Comparison of ENCODE assay signal across 8 mouse cellular contexts in genomic region chr9:13686977-13687659, GRCm38 (mm10).
DNase-seq lines count a peak whose midpoint lies in the region; ATAC-seq and TF ChIP-seq lines count a peak whose summit lies in the region.

No protein-coding gene starts in this region.

- 0 out of 2 replicates have a peak, but pooled peaks have one; percentile 6 for TF ChIP-seq CTCF in cerebellum, adult 2 months (IDR thresholded peaks at IDR 0.05; ENCODE audit: borderline replicate concordance, insufficient read depth, low read depth, low read length)

- no peak for ATAC-seq in liver, embryonic 11.5 days (replicated peaks; ENCODE audit: low FRiP score)
- peak; percentile 52; the same call in 1 of the 2 replicates for ATAC-seq in erythroid progenitor cell, adult 5-6 weeks (replicated peaks; ENCODE audit: low FRiP score, poor library complexity, severe bottlenecking)
- ATAC-seq in intestine, embryonic 15.5 days = no peak
- ATAC-seq in hindbrain, embryonic 12.5 days (ENCODE audit: low FRiP score) = no peak

- H3K9me3 ChIP-seq in liver, embryonic 11.5 days (ENCODE audit: control insufficient read depth, low read length) = no peaks in the 10 kb centered on the region
- no peaks in the 10 kb centered on the region for H3K9me3 ChIP-seq in intestine, embryonic 15.5 days
- H3K9me3 ChIP-seq in hindbrain, embryonic 12.5 days (replicated peaks) = no peaks in the 10 kb centered on the region

- H3K9ac ChIP-seq in liver, embryonic 11.5 days (ENCODE audit: low read depth, low read length) = no peak overlapping the region
- H3K9ac ChIP-seq in intestine, embryonic 15.5 days = no peak overlapping the region
- H3K9ac ChIP-seq in hindbrain, embryonic 12.5 days = no peak overlapping the region

- DNase-seq in cerebellum, adult 2 months = no peak
- DNase-seq in cerebellum, adult 11 months = no peak
- peak; percentile 37 for DNase-seq in liver
- DNase-seq in liver, embryonic 11.5 days (ENCODE audit: low spot score) = no peak
- DNase-seq in testis, postnatal 10 days (ENCODE audit: low spot score) = peak; percentile 48

- TF ChIP-seq POLR2A in cerebellum, adult 2 months (IDR thresholded peaks at IDR 0.05; ENCODE audit: borderline replicate concordance, insufficient read depth, low read length) = no peak

- H3K4me1 ChIP-seq in cerebellum, adult 2 months (ENCODE audit: control insufficient read depth, insufficient read depth, low read length) = no peaks in the 10 kb centered on the region
- H3K4me1 ChIP-seq in liver, embryonic 11.5 days (replicated peaks; ENCODE audit: control insufficient read depth, insufficient read depth, low read length) = no peaks in the 10 kb centered on the region; the same call in 1 of the 2 replicates
- H3K4me1 ChIP-seq in intestine, embryonic 15.5 days (replicated peaks) = no peaks in the 10 kb centered on the region
- peaks cover 17% of the 10 kb centered on the region for H3K4me1 ChIP-seq in hindbrain, embryonic 12.5 days

- H3K36me3 ChIP-seq in liver, embryonic 11.5 days (ENCODE audit: control insufficient read depth, insufficient read depth, low read length) = no peaks in the 10 kb centered on the region
- H3K36me3 ChIP-seq in intestine, embryonic 15.5 days = no peaks in the 10 kb centered on the region
- H3K36me3 ChIP-seq in hindbrain, embryonic 12.5 days = no peaks in the 10 kb centered on the region

- H3K27me3 ChIP-seq in cerebellum, adult 2 months (ENCODE audit: control insufficient read depth, insufficient read depth, low read length) = no peaks in the 10 kb centered on the region
- H3K27me3 ChIP-seq in liver, embryonic 11.5 days (replicated peaks; ENCODE audit: control insufficient read depth, insufficient read depth, low read length) = no peaks in the 10 kb centered on the region
- no peaks in the 10 kb centered on the region for H3K27me3 ChIP-seq in intestine, embryonic 15.5 days (replicated peaks)
- no peaks in the 10 kb centered on the region for H3K27me3 ChIP-seq in hindbrain, embryonic 12.5 days

- 92% methylated on average over 19 of the region's 19 CpGs for WGBS in cerebellum, adult 2 months
- 81% methylated on average over 19 of the region's 19 CpGs for WGBS in liver, embryonic 11.5 days
- WGBS in intestine, embryonic 15.5 days = 82% methylated on average over 19 of the region's 19 CpGs
- 87% methylated on average over 19 of the region's 19 CpGs for WGBS in hindbrain, embryonic 12.5 days

- no peak overlapping the region for H3K4me3 ChIP-seq in cerebellum, adult 2 months (replicated peaks; ENCODE audit: insufficient read depth, low read depth, low read length)
- H3K4me3 ChIP-seq in liver, embryonic 11.5 days (ENCODE audit: low read depth, low read length) = no peak overlapping the region
- H3K4me3 ChIP-seq in intestine, embryonic 15.5 days (replicated peaks) = no peak overlapping the region
- H3K4me3 ChIP-seq in hindbrain, embryonic 12.5 days = no peak overlapping the region

- no peak overlapping the region for H3K4me2 ChIP-seq in liver, embryonic 11.5 days
- no peak overlapping the region for H3K4me2 ChIP-seq in intestine, embryonic 15.5 days (replicated peaks)
- no peak overlapping the region for H3K4me2 ChIP-seq in hindbrain, embryonic 12.5 days (replicated peaks)

- no peak overlapping the region for H3K27ac ChIP-seq in cerebellum, adult 2 months (ENCODE audit: insufficient read depth, low read length)
- H3K27ac ChIP-seq in liver, embryonic 11.5 days (ENCODE audit: low read depth, low read length) = no peak overlapping the region
- no peak overlapping the region for H3K27ac ChIP-seq in intestine, embryonic 15.5 days
- no peak overlapping the region for H3K27ac ChIP-seq in hindbrain, embryonic 12.5 days

Comparison
In these comparisons a context has a peak if more than half of its experiments do, and no peak if none do; other contexts are left out.
1. DNase-seq: peak in liver (single experiment) and testis, postnatal 10 days (single experiment); none in cerebellum, adult 2 months (0 of 2), cerebellum, adult 11 months (single experiment) and liver, embryonic 11.5 days (single experiment).